Mouse (Mus musculus) forebrain, postnatal 0 days (tissue): Measurements from ENCODE around the gene 1700025C18Rik. TPM values are rescaled to one million over a fixed set of nuclear protein-coding genes. Genes with fewer than 3 reads are reported as not detected.

Experiments
- ATAC-seq: fragments of 200-750 bp; cut with Nextera tagmentation; 2 replicates; pipeline ENCODE4 v1.8.0; 2017; ENCODE audit warnings: mild to moderate bottlenecking, moderate library complexity
- DNase-seq: peaks from one replicate; pipeline ENCODE4 v3.0.0-alpha.2; 2015
- H3K27ac ChIP-seq: fragments of 300-500 bp; sonication (generic); 2 replicates; pipeline ENCODE4 v1.5.1; 2014; ENCODE audit warnings: low read depth, mild to moderate bottlenecking, antibody characterized with exemption, low read length, moderate library complexity, mixed read lengths
- H3K27me3 ChIP-seq: fragments of 300-500 bp; sonication (generic); 2 replicates; pipeline ENCODE4 v1.6.1; 2014; ENCODE audit warnings: mild to moderate bottlenecking, low read length, mixed read lengths; ENCODE audit not compliant: insufficient read depth
- H3K36me3 ChIP-seq: fragments of 300-500 bp; sonication (generic); 2 replicates; pipeline ENCODE4 v1.6.1; 2014; ENCODE audit warnings: mild to moderate bottlenecking, moderate library complexity; ENCODE audit not compliant: insufficient read depth
- H3K4me1 ChIP-seq: fragments of 300-500 bp; sonication (generic); 2 replicates; pipeline ENCODE4 v1.6.1; 2014; ENCODE audit warnings: antibody characterized with exemption; ENCODE audit not compliant: insufficient read depth
- H3K4me2 ChIP-seq: fragments of 300-500 bp; sonication (generic); 2 replicates; pipeline ENCODE4 v1.6.1; 2014; ENCODE audit warnings: low read depth, mild to moderate bottlenecking, moderate library complexity
- H3K4me3 ChIP-seq: fragments of 300-500 bp; sonication (generic); 2 replicates; pipeline ENCODE4 v1.5.1; 2014; ENCODE audit warnings: low read depth, low read length, mixed read lengths
- H3K9ac ChIP-seq: fragments of 300-500 bp; sonication (generic); 2 replicates; pipeline ENCODE4 v1.6.1; 2014; ENCODE audit warnings: mild to moderate bottlenecking
- H3K9me3 ChIP-seq: fragments of 300-500 bp; sonication (generic); 2 replicates; pipeline ENCODE4 v1.6.1; 2016; ENCODE audit warnings: low read length
- CTCF ChIP-seq: sonication (generic); IDR thresholded peaks from 2 replicates; pipeline ENCODE4 v1.5.1; 2016; ENCODE audit warnings: antibody characterized with exemption, control low read depth, low read depth
- WGBS: fragments of 180-500 bp; shearing (Covaris S2); extraction: QIAGEN DNeasy Blood & Tissue Kit; methylation state at CpG from one replicate; pipeline ENCODE4 v1.1.7; 2014; 5-methylcytosine and 5-hydroxymethylcytosine counted together
- polyA plus RNA-seq: library from polyadenylated mRNA; unstranded; fragments of >200 nt; fragmentation: Nextera tagmentation; extraction: Ambion mirVana; gene quantifications from 2 replicates; pipeline ENCODE4 v1.2.1, GENCODE M21; 2015
- total RNA-seq: library from RNA; depleted of rRNA; stranded (reverse); fragments of >200 nt; gene quantifications from 2 replicates; pipeline ENCODE4 v1.2.3, GENCODE M21; 2014; rRNA removed

Gene 1700025C18Rik
- total RNA-seq (not detected in 2 replicates), polyA plus RNA-seq (not detected in 2 replicates)

- 82% methylated on average over 2 of the region's 2 CpGs for WGBS
Observed at GRCm38 (mm10) chr2:165090650-165091049, at the start of gene 1700025C18Rik. TSS of gene 1700025C18Rik (minus strand) at chr2:165090750.

DNA sequence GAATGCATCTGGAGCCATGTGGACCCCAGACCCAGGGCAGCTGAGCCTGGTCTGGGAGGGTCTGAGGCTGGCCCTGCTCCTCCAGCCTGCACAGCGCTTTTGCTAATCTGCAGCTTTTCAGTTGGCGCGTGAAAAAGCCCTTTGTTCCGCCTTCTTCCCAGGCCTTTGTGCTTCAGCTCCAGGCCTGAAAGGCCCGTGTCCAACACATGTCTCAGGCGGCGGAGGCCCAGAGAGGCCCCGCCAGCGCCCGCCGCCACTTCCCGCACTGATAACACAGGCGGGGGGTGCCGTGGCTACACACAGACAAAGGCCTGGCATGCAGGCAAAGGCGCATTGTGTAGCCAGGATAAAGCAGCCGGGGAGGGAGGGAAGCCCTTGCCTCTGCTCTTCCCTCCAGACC, 45.5 kb upstream of the 1700025C18Rik start:
- Histone ChIP-seq H3K36me3 (no peaks in the 10 kb centered on the region), H3K27me3 (no peaks in the 10 kb centered on the region), H3K4me3 (no peak overlapping the region), H3K27ac (peak overlapping the region; percentile 66), H3K9me3 (no peaks in the 10 kb centered on the region), H3K4me1 (no peaks in the 10 kb centered on the region; the same call in 1 of the 2 replicates), H3K4me2 (no peak overlapping the region), H3K9ac (peak overlapping the region; percentile 35; the same call in 1 of the 2 replicates)
- ATAC-seq (peak; percentile 71), DNase-seq (peak; percentile 65)
- no peak for TF ChIP-seq CTCF
- 8% methylated on average over 16 of the region's 16 CpGs for WGBS

More at GRCm38 (mm10) chr2:165090650-165091049, at the start of gene 1700025C18Rik:
- Histone ChIP-seq H3K9ac (no peak within 1 kb of the TSS), H3K4me1 (no peaks in the 10 kb centered on the region), H3K27ac (no peak within 1 kb of the TSS), H3K4me2 (no peak within 1 kb of the TSS), H3K27me3 (no peaks in the 10 kb centered on the region), H3K4me3 (no peak within 1 kb of the TSS), H3K9me3 (no peaks in the 10 kb centered on the region), H3K36me3 (no peaks in the 10 kb centered on the region)
- DNase-seq (no peak), ATAC-seq (no peak)
- no peak for TF ChIP-seq CTCF

- H3K4me2 ChIP-seq: no peak overlapping the region
- 3% methylated on average over 15 of the region's 15 CpGs for WGBS
- H3K9ac ChIP-seq: no peak overlapping the region
- no peak for TF ChIP-seq CTCF
- no peaks in the 10 kb centered on the region for H3K9me3 ChIP-seq
- H3K4me3 ChIP-seq: no peak overlapping the region
- DNase-seq (peak; percentile 39), ATAC-seq (peak; percentile 48)
- H3K27me3 ChIP-seq: no peaks in the 10 kb centered on the region
- H3K36me3 ChIP-seq: no peaks in the 10 kb centered on the region
- H3K27ac ChIP-seq: no peak overlapping the region
- H3K4me1 ChIP-seq: no peaks in the 10 kb centered on the region; the same call in 1 of the 2 replicates
Observed at GRCm38 (mm10) chr2:165133566-165133965, 43.0 kb upstream of the 1700025C18Rik start.

GRCm38 (mm10) chr2:165131428-165131827, 40.9 kb upstream of the 1700025C18Rik start:
- H3K4me1 ChIP-seq: no peaks in the 10 kb centered on the region; the same call in 1 of the 2 replicates
- H3K27me3 ChIP-seq: no peaks in the 10 kb centered on the region
- DNase-seq (no peak), ATAC-seq (no peak)
- no peaks in the 10 kb centered on the region for H3K9me3 ChIP-seq
- H3K36me3 ChIP-seq: no peaks in the 10 kb centered on the region
- no peak overlapping the region for H3K4me3 ChIP-seq
- WGBS: 32% methylated on average over 12 of the region's 12 CpGs
- TF ChIP-seq CTCF: no peak
- H3K27ac ChIP-seq: no peak overlapping the region
- H3K4me2 ChIP-seq: no peak overlapping the region
- H3K9ac ChIP-seq: no peak overlapping the region

- Histone ChIP-seq H3K36me3 (no peaks in the 10 kb centered on the region), H3K4me2 (no peak overlapping the region), H3K9ac (no peak overlapping the region), H3K27me3 (no peaks in the 10 kb centered on the region), H3K4me3 (no peak overlapping the region), H3K27ac (no peak overlapping the region), H3K9me3 (no peaks in the 10 kb centered on the region), H3K4me1 (no peaks in the 10 kb centered on the region)
- no peak for TF ChIP-seq CTCF
- DNase-seq (no peak), ATAC-seq (peak; percentile 14; the same call in 1 of the 2 replicates)
- WGBS: 46% methylated on average over 4 of the region's 4 CpGs
Observed at GRCm38 (mm10) chr2:165129189-165129588, 38.6 kb upstream of the 1700025C18Rik start.

DNA sequence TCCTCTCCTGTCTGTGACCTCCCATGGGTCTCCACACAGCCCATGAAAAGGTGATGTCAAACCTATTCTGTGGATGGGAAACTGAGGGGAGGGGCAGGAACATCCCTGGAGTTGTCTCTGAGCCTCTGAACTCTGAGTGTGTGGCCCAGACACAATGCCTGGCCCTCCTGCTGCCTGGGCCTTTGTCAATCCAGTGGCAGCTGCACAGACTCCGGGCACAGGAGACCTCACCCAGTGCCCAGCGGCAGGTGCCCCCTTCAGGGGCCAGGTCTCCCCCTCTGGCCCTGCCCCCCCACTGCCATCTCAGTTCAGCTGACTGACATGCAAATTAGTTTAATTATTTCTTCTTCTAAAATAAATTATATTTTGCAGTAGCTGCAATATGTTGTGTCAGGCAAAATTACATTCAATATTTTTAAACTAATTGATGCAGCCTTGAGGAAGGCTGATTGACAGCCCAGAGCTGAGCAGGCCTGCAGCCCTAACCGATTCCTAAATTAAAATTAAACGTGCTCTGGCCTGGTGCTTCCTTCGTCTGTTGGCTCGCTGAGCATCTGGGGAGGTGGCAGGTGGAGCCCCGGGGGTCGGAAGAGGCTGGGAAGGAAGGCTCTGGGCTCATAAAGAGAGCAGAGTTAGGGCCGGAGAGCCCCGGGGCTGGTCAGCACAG, 36.5 kb upstream of the 1700025C18Rik start:
- no peak overlapping the region for H3K4me2 ChIP-seq
- H3K36me3 ChIP-seq: no peaks in the 10 kb centered on the region
- peak; percentile 53; the same call in 1 of the 2 replicates for ATAC-seq
- H3K27me3 ChIP-seq: no peaks in the 10 kb centered on the region
- H3K4me3 ChIP-seq: no peak overlapping the region
- no peaks in the 10 kb centered on the region for H3K9me3 ChIP-seq
- H3K9ac ChIP-seq: no peak overlapping the region
- 18% methylated on average over 10 of the region's 10 CpGs for WGBS
- no peak for TF ChIP-seq CTCF
- H3K4me1 ChIP-seq: no peaks in the 10 kb centered on the region
- no peak overlapping the region for H3K27ac ChIP-seq
- DNase-seq: no peak

DNA sequence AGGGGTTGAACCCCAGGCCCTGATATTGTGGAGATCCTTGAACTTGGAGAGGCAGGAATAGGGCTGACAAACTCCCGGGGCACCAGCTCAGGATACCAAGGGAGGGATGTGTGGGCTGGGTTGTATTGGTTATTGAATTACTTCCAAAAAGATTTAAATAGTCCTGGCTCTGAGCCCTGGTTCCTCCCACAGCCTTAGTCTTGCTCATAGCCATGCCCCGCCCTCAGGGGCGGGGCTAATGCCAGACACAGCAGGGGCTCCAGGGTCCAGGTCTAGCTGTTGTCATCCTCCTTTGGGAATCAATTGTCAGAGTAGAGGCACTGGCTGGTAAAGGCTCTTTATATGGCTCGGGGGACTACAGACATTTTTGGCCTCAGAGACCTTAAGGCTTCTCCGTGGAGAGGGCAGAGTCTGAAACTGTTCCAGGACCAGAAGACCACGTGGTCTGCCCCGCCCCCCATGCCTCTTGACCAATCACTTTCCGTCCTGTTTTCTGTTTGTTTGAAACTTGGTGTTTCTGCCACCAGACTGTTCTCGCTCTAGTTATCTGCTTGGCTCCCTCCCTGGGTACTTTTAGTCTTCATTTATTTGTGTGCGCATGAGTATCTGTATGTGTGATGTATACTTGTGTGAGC, 30.8 kb upstream of the 1700025C18Rik start:
- no peak for TF ChIP-seq CTCF
- H3K4me1 ChIP-seq: no peaks in the 10 kb centered on the region; the same call in 1 of the 2 replicates
- 27% methylated on average over 10 of the region's 10 CpGs for WGBS
- H3K4me3 ChIP-seq: no peak overlapping the region
- H3K27ac ChIP-seq: no peak overlapping the region
- DNase-seq (peak; percentile 42), ATAC-seq (peak; percentile 20; the same call in 1 of the 2 replicates)
- no peaks in the 10 kb centered on the region for H3K9me3 ChIP-seq
- no peaks in the 10 kb centered on the region for H3K27me3 ChIP-seq
- H3K9ac ChIP-seq: no peak overlapping the region
- no peaks in the 10 kb centered on the region for H3K36me3 ChIP-seq
- H3K4me2 ChIP-seq: no peak overlapping the region
